Mouse (Mus musculus) liver, embryonic 14.5 days (tissue): ENCODE data around the gene Ikzf2.

Source experiments
- CTCF ChIP-seq: IDR thresholded peaks from 2 replicates; pipeline ENCODE4 v1.5.1; 2016; ENCODE audit warnings: antibody characterized with exemption, low read depth, control low read depth
- EP300 ChIP-seq: IDR thresholded peaks from 2 replicates; pipeline ENCODE4 v1.6.1; 2016; ENCODE audit warnings: antibody characterized with exemption, low read depth

DNA sequence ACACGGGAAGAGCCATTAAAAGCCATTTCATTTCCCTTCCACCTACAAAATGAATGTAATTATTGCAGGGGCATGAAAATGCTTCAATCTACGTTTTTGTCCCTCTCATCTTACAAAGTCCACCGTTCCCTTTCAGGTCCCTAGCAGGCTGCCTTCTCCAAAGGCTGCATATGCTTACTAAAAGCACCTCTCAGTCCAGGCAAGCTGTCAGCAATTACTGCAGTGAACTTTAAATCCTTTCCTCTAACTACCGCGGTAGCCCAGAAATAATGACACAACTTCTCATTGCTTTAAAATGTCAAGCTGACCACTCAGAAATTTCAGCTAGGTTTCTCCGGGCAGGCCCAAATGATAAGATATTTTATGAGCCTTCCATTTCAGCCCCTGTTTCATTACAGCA is 95.2 kb downstream of the Ikzf2 start:
- no peak for TF ChIP-seq CTCF
- no peak for TF ChIP-seq EP300
